Mouse (Mus musculus) layer of hippocampus, adult 11-12 months (tissue): Measurements from ENCODE around the gene D630023F18Rik.
A peak's percentile ranks its signal among the peaks of the same experiment; 100 is the strongest.

Experiments
- DNase-seq: peaks from one replicate; pipeline ENCODE4 v3.0.0; 2022; ENCODE audit warnings: low spot score

Gene D630023F18Rik

DNA sequence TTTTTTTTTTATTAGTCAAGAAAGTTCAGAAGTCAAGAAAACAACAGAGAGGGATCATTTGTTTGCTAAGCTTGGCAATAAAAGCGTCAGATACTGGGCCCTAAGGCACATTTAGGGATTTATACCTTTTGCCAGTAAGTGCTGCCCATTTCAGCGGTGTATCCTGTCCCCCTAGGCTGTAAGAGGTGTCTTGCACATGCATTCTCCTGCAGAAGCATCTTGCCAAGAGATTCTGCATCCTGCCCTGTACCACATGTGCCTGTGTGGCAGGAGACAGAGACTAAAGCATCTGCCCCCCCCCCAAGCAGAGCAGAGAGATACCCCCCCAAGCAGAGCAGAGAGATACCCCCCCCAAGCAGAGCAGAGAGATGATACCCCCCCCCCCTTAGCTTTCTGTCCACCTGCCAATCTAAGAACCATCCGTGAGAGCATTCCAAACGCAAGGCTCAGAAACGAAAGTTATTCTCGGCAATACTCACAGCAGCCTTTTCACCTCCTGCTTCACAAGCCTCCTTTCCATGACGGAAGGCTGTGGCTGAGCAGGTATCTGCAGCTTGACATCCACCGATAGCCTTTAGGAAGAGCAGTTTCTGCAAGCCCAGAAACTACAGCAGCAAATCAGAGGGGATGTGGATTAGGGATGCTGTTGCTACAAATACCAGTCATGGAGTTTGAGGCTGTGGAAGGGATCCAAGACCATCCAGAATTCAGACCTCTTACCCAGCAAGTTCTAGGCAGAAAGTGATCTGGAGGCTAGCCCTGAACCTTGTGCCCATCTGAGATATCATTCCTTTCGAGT, at the start of gene D630023F18Rik:
D630023F18Rik (minus strand) TSS at position 641 of the 799 bp plus-strand sequence.
- peak; percentile 43 for DNase-seq

DNA sequence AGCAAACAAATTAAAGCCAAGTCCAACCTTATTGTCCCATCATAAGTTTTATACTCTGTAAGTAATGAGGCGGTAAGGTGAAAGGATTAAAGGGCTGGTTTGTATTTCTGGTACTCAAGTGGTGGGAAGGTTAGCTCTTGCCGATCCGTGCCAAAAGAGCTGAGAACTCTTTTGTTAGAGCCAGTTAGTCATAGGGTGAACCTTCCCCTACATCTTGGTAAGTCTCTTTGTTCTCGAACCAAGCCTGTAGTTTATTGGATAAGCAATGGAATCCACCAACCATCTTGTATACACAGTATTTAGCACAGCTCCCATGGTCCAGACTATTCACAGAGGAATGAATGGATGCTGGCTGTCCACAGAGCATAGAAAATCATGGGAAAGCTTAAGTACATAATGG, 48.6 kb upstream of the D630023F18Rik start:
- DNase-seq = no peak

DNA sequence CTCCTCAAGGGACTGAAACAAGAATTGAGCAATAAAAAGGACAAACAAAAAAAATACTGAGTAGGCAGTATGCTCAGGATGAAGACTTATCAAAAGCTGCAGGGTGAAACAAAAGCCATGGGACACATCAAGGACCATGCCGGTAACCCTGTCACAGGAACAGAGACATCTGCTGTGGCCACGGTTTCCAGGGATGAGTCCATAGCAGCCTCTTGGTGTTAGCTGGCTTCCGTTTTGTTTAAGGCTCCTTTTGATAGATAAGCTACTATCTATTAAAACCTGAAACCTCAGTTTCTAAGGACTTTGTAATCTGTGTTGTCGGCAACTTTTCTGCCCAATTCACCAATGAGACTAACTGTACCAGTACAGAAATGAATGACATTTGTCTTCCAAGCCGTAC, 46.9 kb upstream of the D630023F18Rik start:
- DNase-seq = no peak

DNA sequence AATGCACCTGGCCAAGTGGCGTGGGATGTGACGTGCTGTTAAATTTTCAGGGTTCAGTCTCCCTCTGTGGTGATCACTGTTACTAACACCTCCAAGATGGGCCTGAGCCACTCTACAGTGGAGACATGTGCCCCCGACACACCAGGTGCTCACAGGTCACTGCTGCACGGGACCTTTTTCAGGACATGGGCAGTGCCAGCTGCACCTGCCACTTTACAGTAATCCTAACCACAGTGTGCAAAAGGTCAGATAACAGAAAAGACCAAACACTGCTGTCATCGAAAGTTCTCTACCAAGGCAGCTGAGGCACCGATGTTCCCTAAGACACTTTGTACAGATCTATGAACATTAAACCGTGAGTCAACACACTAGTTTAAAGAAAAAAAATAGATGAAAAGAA, 46.5 kb upstream of the D630023F18Rik start:
- DNase-seq = no peak

DNA sequence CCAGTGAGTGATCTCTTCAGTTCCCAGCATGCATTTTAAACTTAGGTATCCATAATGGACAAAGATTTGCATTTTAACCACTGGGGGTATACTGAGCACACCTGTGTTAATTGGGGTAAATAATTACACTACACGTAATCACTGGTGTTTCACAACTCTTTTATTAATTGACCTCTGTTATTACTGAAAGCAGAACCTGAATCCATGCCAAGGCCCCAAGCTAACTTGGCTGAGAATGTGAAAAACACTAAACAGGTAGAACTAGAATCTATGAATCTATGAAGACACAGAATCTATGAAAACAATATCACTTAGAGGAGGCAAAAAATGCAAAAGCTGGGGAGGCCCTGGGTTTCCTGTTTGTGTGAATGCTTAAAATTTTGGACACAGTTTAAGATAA, 44.5 kb upstream of the D630023F18Rik start:
- no peak for DNase-seq

DNA sequence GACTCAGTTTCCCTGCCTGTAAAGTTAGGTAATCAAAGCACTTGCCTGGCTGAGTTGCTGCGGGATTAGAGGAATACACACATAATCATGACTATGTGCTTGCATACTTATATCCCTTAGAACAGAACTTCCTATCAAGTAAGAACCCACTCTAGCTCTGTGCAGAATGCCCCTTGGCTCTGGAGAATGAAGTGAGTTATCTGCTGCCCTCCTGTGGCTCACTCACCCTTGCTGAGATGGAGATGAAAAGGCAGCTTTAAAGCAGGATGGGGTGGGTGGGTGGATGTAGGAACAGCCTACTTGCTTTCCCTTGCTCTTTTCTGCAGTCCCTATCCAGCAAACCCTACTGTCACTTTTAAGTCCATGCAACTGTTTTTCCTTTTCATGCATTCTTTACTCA, 39.2 kb upstream of the D630023F18Rik start:
- DNase-seq = no peak

DNA sequence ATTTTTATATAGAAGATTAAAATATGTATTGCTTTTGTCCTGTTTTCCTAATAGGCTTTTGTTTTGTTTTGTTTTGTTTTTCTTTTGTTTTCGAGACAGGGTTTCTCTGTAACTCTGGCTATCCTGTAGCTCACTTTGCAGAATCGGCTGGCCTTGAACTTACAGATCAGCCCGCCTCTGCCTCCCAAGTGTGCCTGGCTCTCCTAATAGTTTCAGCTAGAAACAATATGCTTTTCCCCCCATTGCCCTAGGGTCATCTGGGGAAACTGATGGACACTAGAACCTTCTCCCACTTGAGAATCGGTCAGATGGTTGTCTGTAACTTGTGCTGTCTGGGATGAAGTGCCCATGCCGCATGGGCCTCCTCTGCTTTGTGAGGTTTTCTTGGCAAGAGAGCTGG, 33.1 kb upstream of the D630023F18Rik start:
- DNase-seq = no peak

DNA sequence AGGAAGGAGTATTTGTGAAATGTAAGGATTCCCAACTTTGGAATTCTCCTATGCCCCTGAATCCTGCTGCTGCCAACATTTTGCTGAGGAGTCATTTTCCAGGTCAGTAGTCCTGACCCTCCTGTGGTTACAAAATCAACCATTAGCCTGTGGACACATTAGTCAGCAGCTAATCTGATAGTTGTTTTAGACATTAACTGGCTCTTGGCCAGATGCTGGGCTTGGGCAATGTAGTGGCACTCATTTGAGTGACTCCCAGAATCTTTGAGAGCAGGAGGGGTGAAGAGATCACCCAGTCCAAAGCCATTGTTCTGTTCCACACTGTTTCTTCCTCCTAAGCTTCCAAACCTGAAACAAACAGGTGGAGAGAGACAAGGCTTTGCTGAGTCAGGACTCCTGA, 31.8 kb upstream of the D630023F18Rik start:
- DNase-seq = no peak

DNA sequence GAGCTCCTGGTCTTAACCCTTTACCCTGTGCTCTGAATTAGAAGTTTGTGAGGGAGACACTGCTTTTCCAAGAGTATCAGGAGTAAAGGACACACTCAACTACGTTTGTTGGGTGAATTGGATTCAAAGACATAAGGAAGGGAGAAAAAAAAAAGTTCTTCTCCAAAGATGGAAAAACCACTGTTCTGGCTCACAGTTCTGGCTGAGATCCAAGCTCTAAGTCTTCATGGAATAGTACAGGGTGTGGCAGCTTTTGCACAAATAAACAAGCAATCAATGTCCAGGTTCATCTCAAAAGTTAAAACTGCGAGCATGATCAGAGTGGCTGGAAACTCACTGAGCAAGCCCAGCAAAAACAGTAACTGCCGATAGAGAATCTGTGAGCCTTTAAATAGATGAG, 25.0 kb upstream of the D630023F18Rik start:
- no peak for DNase-seq

DNA sequence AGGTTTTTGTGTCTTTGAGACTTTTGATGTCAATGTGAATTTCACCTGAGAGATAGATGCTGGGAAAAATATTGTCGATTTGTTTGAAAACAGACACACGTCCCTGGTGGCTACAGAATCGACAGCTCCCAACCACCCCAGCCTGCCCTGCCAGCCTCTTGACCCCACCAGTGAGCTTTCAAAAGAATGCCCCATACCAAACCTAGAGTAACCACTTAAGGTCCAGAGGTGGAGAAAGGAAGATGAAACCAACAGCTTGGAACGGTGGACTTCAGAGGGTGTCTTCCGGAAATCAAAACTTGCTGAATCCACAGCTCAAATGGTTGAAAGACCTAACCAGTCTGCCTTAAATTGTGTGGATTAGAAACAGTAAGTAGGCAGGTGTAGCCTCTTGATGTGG, 24.3 kb upstream of the D630023F18Rik start:
- no peak for DNase-seq

DNA sequence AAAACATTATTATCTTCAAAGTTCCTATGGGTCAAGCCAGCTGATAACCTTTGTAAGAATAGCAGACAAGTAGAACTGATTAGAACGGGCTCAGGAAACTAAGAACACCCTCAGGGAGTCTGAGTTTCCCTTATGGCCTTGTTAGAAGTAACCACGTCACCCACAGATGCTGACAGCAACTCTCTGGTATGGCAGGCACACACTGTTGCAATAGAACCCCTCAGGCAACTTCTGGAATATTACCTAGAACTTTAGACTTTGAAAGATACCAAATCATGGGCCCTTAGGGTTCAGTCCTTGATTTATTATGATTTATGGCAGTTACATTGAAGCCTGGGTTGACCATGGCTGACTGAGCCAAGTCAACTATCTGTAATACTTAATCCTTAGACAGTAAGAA, 23.6 kb upstream of the D630023F18Rik start:
- no peak for DNase-seq

DNA sequence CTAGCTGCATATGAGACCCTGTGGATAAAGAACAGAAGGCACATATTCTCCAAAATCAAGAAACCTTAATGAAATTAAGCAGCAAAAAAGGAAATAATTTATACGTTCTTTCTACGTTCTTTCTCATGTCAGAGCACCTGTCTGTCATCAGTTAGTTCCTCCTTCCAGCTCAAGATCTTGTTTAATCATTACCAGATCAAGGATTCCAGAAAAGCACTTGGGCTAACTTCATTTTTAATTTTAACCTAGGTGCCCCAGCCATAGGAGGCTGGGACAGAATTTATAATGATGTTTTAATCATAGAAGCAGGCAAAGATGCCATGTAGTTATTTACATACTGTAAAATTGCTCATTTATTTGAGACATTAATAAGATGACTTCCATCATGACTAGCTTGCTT, 21.8 kb upstream of the D630023F18Rik start:
- no peak for DNase-seq

DNA sequence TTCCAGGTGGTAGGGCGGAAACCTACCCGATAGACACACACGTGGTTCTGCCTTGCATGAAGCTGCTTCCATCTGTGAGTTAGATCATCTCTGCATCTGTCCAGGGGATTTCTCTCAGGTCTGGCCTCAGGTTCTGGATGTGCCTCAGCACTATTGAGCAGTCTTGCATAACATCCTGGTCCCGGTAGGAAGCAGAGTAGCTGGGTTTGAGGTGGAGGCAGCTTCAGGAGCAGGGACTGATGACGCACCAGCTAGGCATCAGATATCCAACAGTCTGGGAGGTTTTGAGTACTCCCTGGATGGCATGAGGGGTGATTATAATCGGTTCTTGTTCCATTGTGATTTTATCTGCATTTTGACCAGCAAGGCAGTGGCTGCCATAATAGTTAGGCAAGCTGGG, 14.5 kb upstream of the D630023F18Rik start:
- no peak for DNase-seq

DNA sequence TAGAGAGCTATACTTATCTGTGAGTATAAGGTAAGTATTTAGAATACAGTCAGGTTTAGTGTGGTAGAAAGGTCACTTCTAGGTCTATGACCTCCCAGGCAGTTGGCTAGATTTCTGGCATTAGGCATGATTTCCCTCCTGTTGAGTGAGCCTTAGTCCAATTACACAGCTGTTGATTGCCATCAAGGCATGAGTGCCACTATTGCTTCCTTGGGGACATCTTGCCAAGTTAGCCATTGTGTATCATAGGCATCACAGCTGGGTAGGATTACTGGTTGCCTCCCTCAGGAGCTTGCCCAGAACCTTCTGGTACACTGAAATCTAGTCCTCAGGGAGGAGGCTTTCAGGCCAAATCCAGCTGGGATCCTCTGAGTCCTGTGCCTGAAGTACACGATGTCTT, 9.8 kb upstream of the D630023F18Rik start:
- DNase-seq = no peak

DNA sequence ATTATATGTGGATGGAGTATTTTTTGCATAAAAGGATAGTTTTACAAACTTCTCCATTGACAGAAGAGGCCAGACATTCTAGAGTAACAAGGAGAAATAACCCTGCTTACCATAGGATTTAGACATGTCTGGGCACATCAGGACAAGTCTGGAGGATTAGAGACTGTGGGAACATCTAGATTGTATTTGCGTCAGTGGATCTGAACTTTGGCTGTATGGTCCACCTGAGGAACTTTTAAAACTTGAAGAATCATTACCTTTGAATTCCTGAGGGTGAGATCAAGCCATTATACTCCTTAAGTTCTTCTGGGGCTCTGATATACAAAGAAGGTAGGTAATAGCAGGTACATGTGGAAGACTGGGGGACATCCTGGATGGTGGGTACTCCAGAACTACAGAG, 8.7 kb upstream of the D630023F18Rik start:
- DNase-seq = no peak

DNA sequence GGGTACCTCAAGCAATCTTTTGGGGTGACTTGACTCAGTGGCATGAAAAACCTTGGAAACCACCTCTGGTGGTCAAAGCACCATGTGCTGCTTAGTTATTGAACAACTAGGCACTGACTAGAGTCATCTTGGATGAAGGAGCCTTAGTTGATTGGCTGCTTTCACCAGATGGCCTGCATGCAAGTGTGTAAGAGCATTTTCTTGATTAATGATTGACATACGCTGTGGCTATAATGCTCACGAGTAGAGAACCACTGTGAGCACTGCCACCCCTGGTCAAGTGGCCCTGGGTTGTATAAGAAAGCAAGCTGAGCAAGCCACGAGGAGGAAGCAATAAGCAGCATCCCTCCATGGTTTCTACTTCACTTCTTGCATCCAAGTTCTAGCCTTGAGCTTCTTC, 7.2 kb upstream of the D630023F18Rik start:
- DNase-seq = no peak

DNA sequence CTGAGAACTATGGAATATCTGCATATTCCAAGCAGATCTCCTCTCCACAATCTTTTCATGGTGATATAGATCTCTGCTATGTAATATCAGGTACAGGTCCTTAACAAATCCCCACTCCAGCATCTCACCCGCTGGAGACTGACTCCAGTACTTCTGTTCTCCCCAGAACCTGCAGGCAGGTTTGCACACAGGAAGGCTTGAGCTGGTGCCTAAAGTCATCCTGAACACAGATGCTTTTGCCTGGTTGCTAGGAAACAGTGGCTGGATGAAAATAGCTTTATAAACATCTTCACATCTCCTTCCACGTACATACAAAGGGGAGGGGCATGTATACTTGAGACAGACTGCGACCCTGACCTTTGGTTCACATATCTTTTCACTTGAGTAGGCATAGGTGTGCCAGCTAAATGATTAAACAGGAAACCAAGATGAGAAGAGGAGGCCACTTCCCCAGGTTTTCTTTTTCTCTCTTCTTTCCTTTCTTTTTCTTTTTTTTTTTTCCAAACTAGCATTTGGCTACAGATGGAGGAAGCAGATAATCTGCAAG, 6.7 kb upstream of the D630023F18Rik start:
- DNase-seq = no peak

DNA sequence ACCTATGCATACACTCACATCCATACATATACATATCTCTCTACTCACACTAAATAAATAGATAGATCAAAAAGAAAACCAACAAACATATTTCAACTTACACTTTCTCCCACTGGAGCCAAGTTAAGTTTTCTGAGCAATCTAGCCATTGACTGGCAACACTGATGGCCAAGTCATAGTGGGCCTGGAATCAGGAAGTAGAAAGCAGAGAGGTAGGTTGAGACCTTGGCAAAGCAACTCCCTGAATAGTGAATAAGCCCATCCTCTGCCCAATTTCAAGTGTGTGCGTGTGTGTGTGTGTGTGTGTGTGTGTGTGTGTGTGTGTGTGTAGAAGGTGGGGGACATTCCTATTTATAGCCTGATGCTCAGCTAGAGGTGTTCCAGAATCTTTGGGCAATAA, 3.6 kb downstream of the D630023F18Rik start, which contains the start of gene Gm28845:
Gm28845 (minus strand) TSS at position 121 of the 400 bp plus-strand sequence.
- DNase-seq = no peak

DNA sequence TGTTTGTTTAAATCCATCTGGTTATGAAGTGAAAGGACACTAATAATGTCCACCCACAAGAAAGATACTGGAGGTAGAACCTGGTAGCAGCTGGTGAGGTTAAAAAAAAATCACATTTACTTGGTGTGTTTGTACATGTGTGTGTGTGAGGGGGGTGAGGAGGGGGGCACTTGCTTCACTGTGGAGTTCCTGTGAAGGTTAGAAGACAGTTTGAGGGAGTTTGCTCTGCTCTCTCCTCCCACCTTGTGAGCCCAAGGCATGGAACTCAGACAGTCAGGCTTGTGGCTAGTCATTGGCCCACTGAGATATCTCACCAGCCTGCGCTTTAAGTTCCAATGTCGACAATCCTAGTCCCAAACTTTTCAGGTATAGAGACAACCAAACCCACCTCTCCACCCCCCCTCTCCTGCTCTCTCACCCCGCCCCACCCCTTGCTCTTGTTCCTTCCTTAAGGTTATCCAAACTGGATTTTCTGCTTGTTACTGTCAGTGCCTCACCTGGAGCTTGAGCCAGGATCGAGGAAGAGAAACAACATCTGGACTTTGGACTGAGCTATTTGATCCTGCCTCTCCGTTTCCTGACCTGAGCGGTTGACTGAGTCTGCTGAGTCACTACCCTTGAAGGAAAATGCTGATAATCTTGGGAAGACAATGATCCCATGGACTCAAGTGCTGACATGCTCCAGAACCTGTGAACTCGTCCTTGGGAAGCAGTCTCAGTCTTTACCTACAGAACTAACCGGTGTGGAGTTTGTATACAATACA, 4.7 kb downstream of the D630023F18Rik start:
- DNase-seq = no peak

DNA sequence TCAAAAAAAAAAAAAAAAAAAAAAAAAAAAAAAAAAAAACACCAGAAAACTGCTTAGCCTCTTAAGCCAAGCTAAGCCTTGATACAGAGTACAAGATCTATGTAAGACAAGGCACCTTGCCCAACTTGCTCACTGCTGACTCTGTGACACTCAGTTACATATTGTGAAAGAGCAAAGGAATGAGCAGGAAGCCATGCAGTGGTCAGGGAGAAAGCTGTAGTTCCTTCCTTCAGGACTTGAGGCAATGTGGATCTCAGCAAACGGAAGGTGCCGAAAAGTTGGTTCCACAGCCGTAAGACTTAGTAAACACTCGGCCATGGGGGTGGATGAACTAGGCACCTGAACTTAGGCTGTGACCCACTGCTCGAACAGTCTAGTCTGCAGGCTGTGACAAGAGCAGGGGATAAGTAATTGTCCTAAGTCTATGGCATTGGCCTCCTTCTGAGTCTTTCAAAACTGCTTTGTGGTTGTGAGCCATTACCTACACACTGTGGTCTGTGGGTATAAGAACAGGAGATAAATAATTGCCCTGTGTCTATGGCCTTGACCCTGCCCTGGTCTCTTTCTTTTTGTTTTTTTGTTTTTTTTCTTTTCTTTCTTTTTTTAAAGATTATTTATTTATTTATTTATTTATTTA, 9.4 kb downstream of the D630023F18Rik start:
- no peak for DNase-seq

DNA sequence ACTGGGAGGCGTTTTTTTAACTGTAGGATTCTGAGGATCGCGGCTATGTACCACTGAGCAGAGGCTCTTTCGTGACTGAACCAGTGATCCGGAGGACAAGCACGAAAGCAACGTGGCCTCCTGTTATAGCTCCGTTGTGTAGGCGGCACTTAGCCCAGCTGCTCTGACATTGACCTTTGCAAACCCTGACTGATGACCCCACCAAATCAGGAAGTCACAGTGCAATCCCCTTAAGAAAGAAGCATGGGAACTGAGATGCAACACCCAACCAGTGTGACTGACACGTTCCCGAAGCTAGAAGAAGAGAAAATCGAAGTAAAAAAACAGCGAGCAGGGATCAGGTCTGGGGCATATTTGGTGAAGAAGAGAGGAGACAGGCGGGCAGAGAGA, 10.2 kb downstream of the D630023F18Rik start:
- no peak for DNase-seq

DNA sequence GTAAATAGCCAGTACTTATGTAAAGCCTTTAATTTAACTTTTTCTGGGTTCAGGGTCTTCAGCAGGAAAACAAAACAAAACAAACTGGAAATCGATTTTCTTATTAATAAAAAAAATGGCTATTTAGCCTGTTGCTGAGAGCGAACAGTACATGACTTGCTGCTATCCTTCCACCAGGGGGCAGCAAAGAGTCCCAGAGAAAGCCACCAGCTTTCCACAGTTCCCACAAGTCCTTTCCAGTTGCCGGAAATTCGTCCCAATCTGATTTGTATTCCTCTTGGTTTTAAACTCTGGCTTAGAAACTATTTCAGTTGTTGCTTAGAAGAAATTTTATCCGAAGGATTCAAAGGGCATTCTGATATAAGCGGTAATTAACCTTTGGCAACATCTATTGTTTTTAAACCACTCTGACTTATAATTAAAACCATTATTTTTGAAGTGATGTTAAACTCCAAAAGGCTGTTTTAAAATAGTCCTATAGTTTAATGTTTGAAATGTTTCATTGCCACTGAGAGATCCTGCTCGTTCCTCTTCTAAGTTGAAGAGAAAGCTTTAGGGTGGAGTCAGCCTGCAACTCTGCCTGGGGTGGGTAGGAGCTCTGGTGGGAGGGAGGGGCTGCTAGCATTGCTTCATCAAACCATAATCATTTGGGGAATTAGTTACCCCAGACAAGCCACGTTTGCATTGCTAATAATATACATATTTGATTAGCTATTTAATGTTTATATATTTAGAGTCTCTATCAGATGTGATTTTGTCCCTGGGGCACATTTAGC, 10.8 kb downstream of the D630023F18Rik start:
- DNase-seq = peak; percentile 78
